Mouse (Mus musculus): Measurements from ENCODE around the gene Slc5a2. TPM values are rescaled to one million over a fixed set of nuclear protein-coding genes. Genes with fewer than 3 reads are reported as not detected.

Gene Slc5a2
- total RNA-seq, 4 experiments from 2014 or later = not detected

GRCm38 (mm10) chr7:128249998-128250397 is 15.5 kb upstream of the Slc5a2 start:
- no peak for DNase-seq (ENCODE audit: low spot score in 2 of 2)

GRCm38 (mm10) chr7:128251946-128252345 is 13.5 kb upstream of the Slc5a2 start:
- DNase-seq (ENCODE audit: low spot score in 2 of 2) = no peak

GRCm38 (mm10) chr7:128252609-128253008 is 12.8 kb upstream of the Slc5a2 start:
- peak; percentile 79 to 82 for DNase-seq (ENCODE audit: low spot score in 2 of 2)

GRCm38 (mm10) chr7:128254978-128255377 is 10.5 kb upstream of the Slc5a2 start:
- no peak for DNase-seq (ENCODE audit: low spot score in 2 of 2)

GRCm38 (mm10) chr7:128255757-128256156 is 9.7 kb upstream of the Slc5a2 start:
- DNase-seq (ENCODE audit: low spot score in 2 of 2) = no peak

- DNase-seq (ENCODE audit: low spot score in 2 of 2) = no peak
These were observed 8.6 kb upstream of the Slc5a2 start for GRCm38 (mm10) chr7:128256783-128257334.

GRCm38 (mm10) chr7:128266056-128266455 is 599 bp downstream of the Slc5a2 start:
- DNase-seq (ENCODE audit: low spot score in 2 of 2) = no peak

GRCm38 (mm10) chr7:128267391-128267790 is 1.9 kb downstream of the Slc5a2 start:
- DNase-seq (ENCODE audit: low spot score in 2 of 2) = no peak

GRCm38 (mm10) chr7:128267813-128268212 is 2.4 kb downstream of the Slc5a2 start:
- no peak for DNase-seq (ENCODE audit: low spot score in 2 of 2)

GRCm38 (mm10) chr7:128270431-128270850 is 5.0 kb downstream of the Slc5a2 start:
- DNase-seq (ENCODE audit: low spot score in 2 of 2) = no peak

- no peak for DNase-seq (ENCODE audit: low spot score in 2 of 2)
These were observed 6.0 kb downstream of the Slc5a2 start for GRCm38 (mm10) chr7:128271496-128271895.

- DNase-seq (ENCODE audit: low spot score in 2 of 2) = no peak
These were observed 10.6 kb downstream of the Slc5a2 start for GRCm38 (mm10) chr7:128276051-128276450.

GRCm38 (mm10) chr7:128279750-128280149 is 14.3 kb downstream of the Slc5a2 start:
- DNase-seq (ENCODE audit: low spot score in 2 of 2) = no peak

GRCm38 (mm10) chr7:128281765-128282164 is 16.3 kb downstream of the Slc5a2 start:
- no peak for DNase-seq (ENCODE audit: low spot score in 2 of 2)

- DNase-seq (ENCODE audit: low spot score in 2 of 2) = no peak
These were observed 17.2 kb downstream of the Slc5a2 start for GRCm38 (mm10) chr7:128282532-128283244.

GRCm38 (mm10) chr7:128284047-128284446 is 18.6 kb downstream of the Slc5a2 start:
- no peak for DNase-seq (ENCODE audit: low spot score in 2 of 2)

GRCm38 (mm10) chr7:128285060-128285459 is 19.6 kb downstream of the Slc5a2 start:
- DNase-seq (ENCODE audit: low spot score in 2 of 2) = no peak

GRCm38 (mm10) chr7:128288923-128289544 is 23.6 kb downstream of the Slc5a2 start:
- DNase-seq (ENCODE audit: low spot score in 2 of 2) = no peak

- no peak for DNase-seq (ENCODE audit: low spot score in 2 of 2)
These were observed 29.3 kb downstream of the Slc5a2 start for GRCm38 (mm10) chr7:128294785-128295184.

GRCm38 (mm10) chr7:128296514-128296913 is 31.1 kb downstream of the Slc5a2 start:
- no peak for DNase-seq (ENCODE audit: low spot score in 2 of 2)

GRCm38 (mm10) chr7:128297291-128297616 is 31.8 kb downstream of the Slc5a2 start:
- DNase-seq (ENCODE audit: low spot score in 2 of 2) = no peak

- DNase-seq (ENCODE audit: low spot score in 2 of 2) = peak; percentile 47 to 73
These were observed 32.4 kb downstream of the Slc5a2 start, which contains the start of gene BC017158 for GRCm38 (mm10) chr7:128297617-128298480. Gene BC017158 (minus strand): TSS chr7:128298170.

All from layer of hippocampus, adult 8-10 months (tissue).